Mouse (Mus musculus) lung, postnatal 0 days (tissue): ENCODE results near the gene Abhd16b.

Experiments
- CTCF ChIP-seq: IDR thresholded peaks from 2 replicates; pipeline ENCODE4 v1.5.1; 2016; ENCODE audit warnings: antibody characterized with exemption, mild to moderate bottlenecking
- EP300 ChIP-seq: IDR thresholded peaks from 2 replicates; pipeline ENCODE4 v1.6.1; 2016; ENCODE audit warnings: antibody characterized with exemption, mild to moderate bottlenecking, control low read depth

- TF ChIP-seq CTCF = no peak
- TF ChIP-seq EP300 = no peak
Measured at GRCm38 (mm10) chr2:181511231-181511630, 18.2 kb downstream of the Abhd16b start.
